Mouse (Mus musculus) brown adipose tissue, adult 24 weeks (tissue): Measurements from ENCODE around the gene Mink1. TPM values are rescaled to one million over a fixed set of nuclear protein-coding genes. Genes with fewer than 3 reads are reported as not detected.
"Not testable (repeated sequence)": the region's sequence is repeated elsewhere in the genome, so short reads cannot be mapped to it uniquely, and the experiment has no call there.

Source experiments
- H3K27ac ChIP-seq: fragments of 200-500 bp; replicated peaks from 2 replicates; pipeline ENCODE4 v1.5.1; 2012; ENCODE audit warnings: low read depth, mild to moderate bottlenecking, low read length
- H3K4me1 ChIP-seq: fragments of 200-500 bp; 2 replicates; pipeline ENCODE4 v1.6.1; 2012; ENCODE audit warnings: low read length, mixed read lengths; ENCODE audit not compliant: control insufficient read depth, insufficient read depth, insufficient read length
- H3K4me3 ChIP-seq: fragments of 200-500 bp; 2 replicates; pipeline ENCODE4 v1.5.1; 2012; ENCODE audit warnings: low read depth, mild to moderate bottlenecking, low read length, moderate library complexity; ENCODE audit not compliant: insufficient read depth
- polyA plus RNA-seq: library from polyadenylated mRNA; stranded (reverse); fragments of >200 nt; gene quantifications from 2 replicates; pipeline ENCODE4 v1.2.4, GENCODE M21; 2012; ENCODE audit not compliant: missing spikeins, insufficient read depth, insufficient read length

The Mink1 gene
- 14.5 and 18.5 TPM in 2 replicates for polyA plus RNA-seq

GRCm38 (mm10) chr11:70562287-70562994, at the start of gene Mink1:
Gene Mink1 (plus strand): TSS chr11:70562881.
- Histone ChIP-seq H3K27ac (peak within 1 kb of the TSS; percentile 56), H3K4me1 (peaks cover 4% of the 10 kb centered on the region; the same call in 1 of the 2 replicates), H3K4me3 (peak within 1 kb of the TSS; percentile 94)

DNA sequence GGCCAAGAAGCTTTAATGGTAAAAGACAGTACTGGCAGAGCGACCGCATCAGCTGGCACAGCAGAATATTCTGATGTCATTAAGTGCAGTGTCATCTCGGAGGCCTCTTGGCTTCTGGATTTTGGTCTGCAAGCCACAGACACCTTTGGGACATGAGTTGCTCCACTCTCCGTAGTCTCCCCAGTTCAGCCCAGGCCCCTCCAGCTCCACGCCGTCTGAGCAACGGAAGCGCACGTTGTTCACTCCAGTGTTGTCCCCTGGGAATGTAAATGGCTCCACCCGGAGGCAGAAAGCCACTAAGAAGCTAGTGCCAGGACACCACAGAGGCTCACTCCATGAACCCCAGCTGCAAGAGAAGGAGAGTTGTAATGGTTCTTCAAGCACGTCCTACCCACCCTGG, 49.2 kb upstream of the Mink1 start:
- no peaks in the 10 kb centered on the region; the same call in 1 of the 2 replicates for H3K4me1 ChIP-seq
- no peak overlapping the region for H3K4me3 ChIP-seq
- no peak overlapping the region for H3K27ac ChIP-seq

DNA sequence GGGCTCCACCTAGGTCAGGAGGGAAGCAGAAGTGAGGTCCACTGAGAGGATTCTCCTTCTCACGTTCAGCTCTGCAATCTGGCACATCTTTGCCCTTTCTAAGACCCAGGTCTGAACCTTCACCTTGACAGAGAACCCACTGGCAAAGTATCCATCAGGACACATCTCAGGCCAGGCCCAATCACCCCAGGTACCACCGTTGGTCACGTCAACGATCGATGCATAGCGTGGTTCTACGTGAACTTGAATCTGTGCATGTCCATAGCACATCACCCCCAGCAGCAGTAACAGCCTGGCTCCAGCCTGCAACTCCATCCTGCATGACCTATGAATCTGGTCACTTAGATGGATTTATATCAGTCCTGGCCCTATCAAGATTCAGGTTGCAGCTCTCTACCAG, 48.4 kb upstream of the Mink1 start, which contains the start of gene Vmo1:
Gene Vmo1 (minus strand): TSS at position 329 of the 400 bp plus-strand sequence.
- Histone ChIP-seq H3K4me3 (no peak within 1 kb of the TSS), H3K27ac (no peak within 1 kb of the TSS), H3K4me1 (no peaks in the 10 kb centered on the region; the same call in 1 of the 2 replicates)

DNA sequence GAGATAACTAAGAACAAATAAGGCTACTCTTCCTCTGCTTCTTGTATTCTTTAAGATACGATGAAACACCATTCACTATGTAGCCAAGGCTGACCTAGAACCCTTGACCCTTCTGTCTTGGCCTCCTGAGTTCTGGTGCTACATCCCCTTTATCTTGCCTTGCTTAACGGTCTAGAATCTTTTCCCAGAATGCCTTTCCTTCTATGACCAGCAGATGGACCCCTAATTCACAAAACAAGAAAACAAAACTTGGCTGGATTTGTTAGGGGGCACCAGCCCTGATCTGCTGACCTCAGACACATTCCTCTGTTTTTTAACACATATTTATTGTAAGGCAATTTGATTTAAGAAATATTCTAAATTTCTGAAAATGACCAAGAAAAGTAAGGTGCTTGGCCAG, 46.3 kb upstream of the Mink1 start:
- Histone ChIP-seq H3K27ac (no peak overlapping the region), H3K4me1 (no peaks in the 10 kb centered on the region; the same call in 1 of the 2 replicates), H3K4me3 (no peak overlapping the region)

GRCm38 (mm10) chr11:70518436-70518835, 44.2 kb upstream of the Mink1 start:
- no peak overlapping the region for H3K27ac ChIP-seq
- H3K4me3 ChIP-seq = no peak overlapping the region
- no peaks in the 10 kb centered on the region; the same call in 1 of the 2 replicates for H3K4me1 ChIP-seq

- Histone ChIP-seq H3K4me3 (peak within 1 kb of the TSS; percentile 44), H3K27ac (no peak within 1 kb of the TSS), H3K4me1 (no peaks in the 10 kb centered on the region)
Measured at GRCm38 (mm10) chr11:70518923-70519322, 43.8 kb upstream of the Mink1 start, which contains the start of gene Gltpd2. Gene Gltpd2 (plus strand): TSS chr11:70519196.

DNA sequence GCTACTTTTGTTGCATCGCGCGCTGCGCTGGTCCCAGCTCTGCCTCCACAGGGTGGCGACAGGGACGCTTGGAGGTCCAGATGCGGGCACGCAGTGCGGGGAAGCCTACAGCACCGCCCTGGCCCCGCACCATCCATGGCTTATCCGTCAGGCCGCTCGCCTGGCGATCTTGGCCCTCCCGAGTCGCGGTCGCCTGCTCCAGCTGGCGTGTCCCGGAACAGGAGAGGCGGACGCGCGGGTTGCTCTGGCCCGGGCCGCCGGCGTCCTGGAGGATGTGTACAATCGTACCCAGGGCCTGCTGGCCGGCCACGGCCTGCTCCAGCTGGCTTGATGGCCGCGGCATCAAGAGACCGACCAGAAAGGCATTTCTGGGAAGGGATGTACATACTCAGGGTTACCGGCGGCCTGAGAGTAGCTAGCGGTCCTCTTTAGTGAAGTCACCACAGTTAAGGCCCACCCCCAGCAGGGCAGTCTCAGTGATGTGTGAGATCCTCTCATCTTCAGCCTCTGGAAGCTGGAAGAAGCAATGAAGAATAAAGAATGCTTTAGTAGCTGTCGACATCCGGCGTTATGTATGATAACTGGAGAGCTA, 42.4 kb upstream of the Mink1 start:
- 0 out of 2 replicates have a peak overlapping the region, but pooled peaks have one; percentile 2 for H3K27ac ChIP-seq
- H3K4me3 ChIP-seq = peak overlapping the region; percentile 44
- H3K4me1 ChIP-seq = no peaks in the 10 kb centered on the region

GRCm38 (mm10) chr11:70523306-70523989, 39.2 kb upstream of the Mink1 start:
- H3K4me3 ChIP-seq, H3K27ac ChIP-seq, H3K4me1 ChIP-seq: not testable (repeated sequence)

GRCm38 (mm10) chr11:70524782-70525181, 37.9 kb upstream of the Mink1 start:
- Histone ChIP-seq H3K4me3 (peak overlapping the region; percentile 47), H3K27ac (no peak overlapping the region), H3K4me1 (no peaks in the 10 kb centered on the region; the same call in 1 of the 2 replicates)

- Histone ChIP-seq H3K27ac (0 out of 2 replicates have a peak within 1 kb of the TSS, but pooled peaks have one; percentile 54), H3K4me3 (peak within 1 kb of the TSS; percentile 75), H3K4me1 (no peaks in the 10 kb centered on the region; the same call in 1 of the 2 replicates)
Measured at GRCm38 (mm10) chr11:70525184-70525678, 37.5 kb upstream of the Mink1 start, which contains the start of gene Psmb6. Gene Psmb6 (plus strand): TSS chr11:70525367.

DNA sequence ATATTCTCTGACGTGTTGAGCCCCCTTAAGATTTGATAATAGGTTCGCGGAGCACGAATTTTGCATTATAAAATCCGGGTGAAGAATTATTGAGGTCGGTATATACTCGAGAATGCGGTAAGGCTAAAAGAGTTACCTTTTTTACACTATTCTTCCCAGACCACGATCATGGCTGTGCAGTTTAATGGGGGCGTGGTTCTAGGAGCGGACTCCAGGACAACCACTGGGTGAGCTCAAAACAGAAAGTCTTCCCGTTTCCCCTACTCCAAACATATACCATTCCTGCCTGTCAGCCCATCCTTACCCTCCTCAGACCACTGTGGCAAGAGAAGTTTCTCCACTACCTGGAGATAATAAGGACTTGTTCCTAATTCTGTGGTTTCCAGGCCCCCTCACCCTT, 37.0 kb upstream of the Mink1 start:
- Histone ChIP-seq H3K4me3 (peak overlapping the region; percentile 75), H3K27ac (no peak overlapping the region), H3K4me1 (no peaks in the 10 kb centered on the region; the same call in 1 of the 2 replicates)

GRCm38 (mm10) chr11:70526211-70526610, 36.5 kb upstream of the Mink1 start:
- peak overlapping the region; percentile 75 for H3K4me3 ChIP-seq
- H3K4me1 ChIP-seq = no peaks in the 10 kb centered on the region; the same call in 1 of the 2 replicates
- H3K27ac ChIP-seq = no peak overlapping the region

- Histone ChIP-seq H3K27ac (no peak overlapping the region), H3K4me3 (no peak overlapping the region), H3K4me1 (no peaks in the 10 kb centered on the region; the same call in 1 of the 2 replicates)
Measured at GRCm38 (mm10) chr11:70528610-70529009, 34.1 kb upstream of the Mink1 start.

DNA sequence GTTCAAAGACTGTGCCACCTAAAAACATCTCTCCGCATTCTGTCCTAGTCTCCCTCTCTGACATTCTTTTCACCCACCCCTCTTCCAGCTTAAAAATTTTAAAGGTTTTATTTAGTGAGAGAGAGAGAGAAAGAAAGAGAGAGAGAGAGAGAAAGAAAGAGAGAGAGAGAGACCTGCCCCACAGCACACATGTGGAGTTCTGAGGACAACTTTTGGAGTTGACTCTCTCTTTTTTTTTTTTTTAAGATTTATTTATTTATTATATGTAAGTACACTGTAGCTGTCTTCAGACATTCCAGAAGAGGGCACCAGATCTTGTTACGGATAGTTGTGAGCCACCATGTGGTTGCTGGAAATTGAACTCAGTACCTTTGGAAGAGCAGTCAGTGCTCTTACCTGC, 31.6 kb upstream of the Mink1 start:
- not testable (repeated sequence) for H3K4me3 ChIP-seq, H3K4me1 ChIP-seq, H3K27ac ChIP-seq

DNA sequence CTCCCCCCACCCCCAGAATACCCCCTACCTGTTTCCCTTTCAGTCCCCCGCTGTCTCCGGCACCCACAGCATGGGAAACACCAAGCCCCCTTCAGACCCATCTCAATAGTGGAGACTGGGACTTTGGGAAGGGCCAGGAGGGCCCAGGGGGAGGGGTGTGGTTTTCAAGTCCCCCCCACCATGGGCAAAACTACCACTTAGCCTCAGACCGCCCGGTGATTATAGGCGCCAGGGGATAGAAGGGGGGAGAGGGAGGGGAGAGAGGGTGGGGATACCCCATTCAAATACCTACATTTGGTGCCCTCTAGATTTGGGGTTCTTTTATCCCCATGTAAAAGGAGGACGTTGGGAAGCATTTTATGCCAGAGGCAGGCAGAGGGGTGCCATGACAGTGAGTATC, 29.8 kb upstream of the Mink1 start, which contains the start of gene Gm40193:
Gene Gm40193 (minus strand): TSS at position 101 of the 400 bp plus-strand sequence.
- Histone ChIP-seq H3K27ac (no peak within 1 kb of the TSS), H3K4me1 (no peaks in the 10 kb centered on the region), H3K4me3 (no peak within 1 kb of the TSS)
